Mouse (Mus musculus): ENCODE data around the gene Ell. TPM values are rescaled to one million over a fixed set of nuclear protein-coding genes. Genes with fewer than 3 reads are reported as not detected.

Gene Ell
- polyA plus RNA-seq, 1 experiment from 2014 or later = 13.0 TPM

Other genes starting within 250 kb of the Ell start
- 45.7 and 49.7 TPM in 2 replicates for gene Ddx49, start 237.0 kb upstream of the Ell start, polyA plus RNA-seq (2014; fragmentation: Nextera tagmentation; extraction: Ambion mirVana)
- gene Cope, start 236.9 kb upstream of the Ell start, polyA plus RNA-seq (2014; fragmentation: Nextera tagmentation; extraction: Ambion mirVana) = 230 and 240 TPM in 2 replicates
- 5.5 and 7.0 TPM in 2 replicates for gene Cers1, start 223.7 kb upstream of the Ell start, polyA plus RNA-seq (2014; fragmentation: Nextera tagmentation; extraction: Ambion mirVana)
- 0.43 and 1.3 TPM in 2 replicates for gene Gdf1, start 209.6 kb upstream of the Ell start, polyA plus RNA-seq (2014; fragmentation: Nextera tagmentation; extraction: Ambion mirVana)
- 19.6 and 19.8 TPM in 2 replicates for gene Upf1, start 186.2 kb upstream of the Ell start, polyA plus RNA-seq (2014; fragmentation: Nextera tagmentation; extraction: Ambion mirVana)
- gene Comp, start 165.9 kb upstream of the Ell start, polyA plus RNA-seq (2014; fragmentation: Nextera tagmentation; extraction: Ambion mirVana) = 0.21 TPM in 1 of 2 replicates, not detected in the other
- 11.8 and 12.9 TPM in 2 replicates for gene Crtc1, start 99.9 kb upstream of the Ell start, polyA plus RNA-seq (2014; fragmentation: Nextera tagmentation; extraction: Ambion mirVana)
- 12.6 and 13.1 TPM in 2 replicates for gene Klhl26, start 62.5 kb upstream of the Ell start, polyA plus RNA-seq (2014; fragmentation: Nextera tagmentation; extraction: Ambion mirVana)
- gene Tmem59l, start 52.1 kb upstream of the Ell start, polyA plus RNA-seq (2014; fragmentation: Nextera tagmentation; extraction: Ambion mirVana) = 12.3 TPM in 2 replicates
- 0.23 and 0.90 TPM in 2 replicates for gene Crlf1, start 46.3 kb upstream of the Ell start, polyA plus RNA-seq (2014; fragmentation: Nextera tagmentation; extraction: Ambion mirVana)
- 126 and 129 TPM in 2 replicates for gene Rex1bd, start 32.7 kb upstream of the Ell start, polyA plus RNA-seq (2014; fragmentation: Nextera tagmentation; extraction: Ambion mirVana)
- gene Uba52, start 28.7 kb upstream of the Ell start, polyA plus RNA-seq (2014; fragmentation: Nextera tagmentation; extraction: Ambion mirVana) = 774 and 852 TPM in 2 replicates
- 203 and 215 TPM in 2 replicates for gene Fkbp8, start 11.7 kb upstream of the Ell start, polyA plus RNA-seq (2014; fragmentation: Nextera tagmentation; extraction: Ambion mirVana)
- gene Kxd1, start 11.5 kb upstream of the Ell start, polyA plus RNA-seq (2014; fragmentation: Nextera tagmentation; extraction: Ambion mirVana) = 48.0 and 50.0 TPM in 2 replicates
- gene Isyna1, start 54.9 kb downstream of the Ell start, polyA plus RNA-seq (2014; fragmentation: Nextera tagmentation; extraction: Ambion mirVana) = 46.1 and 56.0 TPM in 2 replicates
- 87.8 and 96.9 TPM in 2 replicates for gene Ssbp4, start 69.4 kb downstream of the Ell start, polyA plus RNA-seq (2014; fragmentation: Nextera tagmentation; extraction: Ambion mirVana)
- gene Lrrc25, start 76.7 kb downstream of the Ell start, polyA plus RNA-seq (2014; fragmentation: Nextera tagmentation; extraction: Ambion mirVana) = 1.2 and 1.3 TPM in 2 replicates
- 0.10 and 0.11 TPM in 2 replicates for gene Gdf15, start 93.0 kb downstream of the Ell start, polyA plus RNA-seq (2014; fragmentation: Nextera tagmentation; extraction: Ambion mirVana)
- gene Pgpep1, start 120.9 kb downstream of the Ell start, polyA plus RNA-seq (2014; fragmentation: Nextera tagmentation; extraction: Ambion mirVana) = 103 and 108 TPM in 2 replicates
- 305 and 326 TPM in 2 replicates for gene Lsm4, start 133.8 kb downstream of the Ell start, polyA plus RNA-seq (2014; fragmentation: Nextera tagmentation; extraction: Ambion mirVana)
- gene Jund, start 159.5 kb downstream of the Ell start, polyA plus RNA-seq (2014; fragmentation: Nextera tagmentation; extraction: Ambion mirVana) = 119 and 138 TPM in 2 replicates
- 0.04 TPM in 1 of 2 replicates, not detected in the other for gene Iqcn, start 164.0 kb downstream of the Ell start, polyA plus RNA-seq (2014; fragmentation: Nextera tagmentation; extraction: Ambion mirVana)
- gene Gm3336, start 179.1 kb downstream of the Ell start, polyA plus RNA-seq (2014; fragmentation: Nextera tagmentation; extraction: Ambion mirVana) = not detected in 2 replicates
- gene Pde4c, start 184.3 kb downstream of the Ell start, polyA plus RNA-seq (2014; fragmentation: Nextera tagmentation; extraction: Ambion mirVana) = 0.16 TPM in 1 of 2 replicates, not detected in the other
- gene Rab3a, start 215.2 kb downstream of the Ell start, polyA plus RNA-seq (2014; fragmentation: Nextera tagmentation; extraction: Ambion mirVana) = 56.6 and 66.1 TPM in 2 replicates
- 28.3 and 29.6 TPM in 2 replicates for gene Mpv17l2, start 221.5 kb downstream of the Ell start, polyA plus RNA-seq (2014; fragmentation: Nextera tagmentation; extraction: Ambion mirVana)
- 25.4 and 30.2 TPM in 2 replicates for gene Pik3r2, start 237.3 kb downstream of the Ell start, polyA plus RNA-seq (2014; fragmentation: Nextera tagmentation; extraction: Ambion mirVana)